17 mouse cellular contexts compared by ENCODE assay signal in genomic region chr4:138166519-138166918, GRCm38 (mm10).
A peak's percentile ranks its signal among the peaks of the same experiment; 100 is the strongest.
DNase-seq lines count a peak whose midpoint lies in the region; ATAC-seq lines count a peak whose summit lies in the region.
"Had no signal": no experiment of that assay in that cellular context is flagged by ENCODE, and none has a peak within 500 bp of the region (broad histone marks: within the 10 kb centered on the region; RNA-seq: fewer than 3 reads in every experiment).

No protein-coding gene starts in this region.

- peak; percentile 65 for ATAC-seq in frontal cortex, adult (ENCODE audit: low TSS enrichment)
- ATAC-seq: hindbrain, postnatal 0 days; intestine, postnatal 0 days; midbrain, embryonic 13.5 days had no signal

- DNase-seq in frontal cortex, postnatal 10 days (ENCODE audit: low spot score in 2 of 2): no peak
- peak; percentile 72 for DNase-seq in right cerebral cortex, adult 18-20 months
- no peak for DNase-seq in right cerebral cortex, postnatal 4 days
- peak; percentile 12 for DNase-seq in induced T-regulatory cell, adult 2 months (ENCODE audit: low read depth)
- no peak for DNase-seq in lung, postnatal 36 days
- DNase-seq in thymus, adult 18-20 months: no peak
- DNase-seq: adrenal gland, postnatal 10 days; cerebellum, adult 2 months; cerebellum, postnatal 25 days; gastrocnemius, postnatal 10 days; kidney, postnatal 36 days; lung, embryonic 14.5 days; thymus, postnatal 36 days had no signal

Comparison
In these comparisons a context has a peak if more than half of its experiments do, and no peak if none do; other contexts are left out.
1. DNase-seq: peak in right cerebral cortex, adult 18-20 months (single experiment) and induced T-regulatory cell, adult 2 months (single experiment); none in frontal cortex, postnatal 10 days (0 of 2), right cerebral cortex, postnatal 4 days (single experiment), lung, postnatal 36 days (single experiment) and thymus, adult 18-20 months (0 of 2).